Mouse (Mus musculus) thymus, postnatal 0 days (tissue): Measurements from ENCODE around the gene Arhgap10. TPM values are rescaled to one million over a fixed set of nuclear protein-coding genes. Genes with fewer than 3 reads are reported as not detected.
A peak's percentile ranks its signal among the peaks of the same experiment; 100 is the strongest.

Experiments
- DNase-seq: peaks from one replicate; pipeline ENCODE4 v3.0.0-alpha.2; 2015; ENCODE audit warnings: low spot score
- polyA plus RNA-seq: library from polyadenylated mRNA; unstranded; fragments of >200 nt; fragmentation: Nextera tagmentation; extraction: Ambion mirVana; gene quantifications from 2 replicates; pipeline ENCODE4 v1.2.1, GENCODE M21; 2015

Gene Arhgap10
- 16.5 and 17.8 TPM in 2 replicates for polyA plus RNA-seq

- peak; percentile 82 for DNase-seq
Measured at GRCm38 (mm10) chr8:77517301-77518200, at the start of gene Arhgap10. Arhgap10 (minus strand) TSS chr8:77517953.

GRCm38 (mm10) chr8:77561441-77561840 is 43.7 kb upstream of the Arhgap10 start:
- DNase-seq: no peak

- no peak for DNase-seq
Measured at GRCm38 (mm10) chr8:77552491-77552890, 34.7 kb upstream of the Arhgap10 start.

- DNase-seq: peak; percentile 57
Measured at GRCm38 (mm10) chr8:77549881-77550580, 32.3 kb upstream of the Arhgap10 start.

- DNase-seq: peak; percentile 92
Measured at GRCm38 (mm10) chr8:77549121-77549706, 31.5 kb upstream of the Arhgap10 start, which contains the start of gene Prmt9. Prmt9 (plus strand) TSS chr8:77549397.

- no peak for DNase-seq
Measured at GRCm38 (mm10) chr8:77545616-77546015, 27.9 kb upstream of the Arhgap10 start.

GRCm38 (mm10) chr8:77544428-77544827 is 26.7 kb upstream of the Arhgap10 start:
- DNase-seq: no peak

GRCm38 (mm10) chr8:77543152-77543777 is 25.5 kb upstream of the Arhgap10 start:
- DNase-seq: no peak

GRCm38 (mm10) chr8:77538256-77538655 is 20.5 kb upstream of the Arhgap10 start:
- DNase-seq: no peak

GRCm38 (mm10) chr8:77536821-77537220 is 19.1 kb upstream of the Arhgap10 start:
- no peak for DNase-seq

GRCm38 (mm10) chr8:77535026-77535595 is 17.4 kb upstream of the Arhgap10 start:
- DNase-seq: peak; percentile 60

GRCm38 (mm10) chr8:77534358-77534992 is 16.7 kb upstream of the Arhgap10 start:
- peak; percentile 66 for DNase-seq

GRCm38 (mm10) chr8:77526130-77526529 is 8.4 kb upstream of the Arhgap10 start:
- DNase-seq: no peak

GRCm38 (mm10) chr8:77524906-77525305 is 7.2 kb upstream of the Arhgap10 start:
- no peak for DNase-seq

GRCm38 (mm10) chr8:77524018-77524615 is 6.4 kb upstream of the Arhgap10 start:
- DNase-seq: no peak

- DNase-seq: no peak
Measured at GRCm38 (mm10) chr8:77522984-77523383, 5.2 kb upstream of the Arhgap10 start.

GRCm38 (mm10) chr8:77521028-77521785 is 3.5 kb upstream of the Arhgap10 start:
- DNase-seq: no peak

- DNase-seq: no peak
Measured at GRCm38 (mm10) chr8:77520601-77521000, 2.8 kb upstream of the Arhgap10 start.
